Mouse (Mus musculus): Measurements from ENCODE around the gene Tmem108. TPM values are rescaled to one million over a fixed set of nuclear protein-coding genes. Genes with fewer than 3 reads are reported as not detected.
A peak's percentile ranks its signal among the peaks of the same experiment; 100 is the strongest.
"Not testable (repeated sequence)": the region's sequence is repeated elsewhere in the genome, so short reads cannot be mapped to it uniquely, and the experiment has no call there.

Tmem108 gene
- polyA plus RNA-seq, 1 experiment from 2014 or later, result 38.0 TPM

DNA sequence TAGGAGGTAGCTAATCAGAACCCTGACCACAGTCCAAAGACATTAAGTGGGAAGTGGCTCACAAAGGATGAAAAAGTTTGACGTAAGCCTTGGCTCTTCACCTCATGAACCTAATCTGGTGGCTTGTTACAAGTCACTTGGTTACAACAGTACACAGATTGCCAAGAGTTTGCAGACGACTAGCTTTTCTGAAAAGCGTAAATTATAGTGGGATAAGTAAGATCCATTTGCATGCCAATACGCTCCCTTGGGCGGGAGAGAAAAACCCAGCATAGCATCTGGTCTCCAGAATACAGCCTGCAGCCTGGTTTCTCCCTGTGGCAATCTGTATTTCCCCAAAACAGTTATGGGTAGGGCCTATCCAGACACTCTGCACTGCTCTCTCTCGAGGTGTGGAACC lies 74.5 kb downstream of the Tmem108 start:
- no peak overlapping the region for H3K27ac ChIP-seq (ENCODE audit: low read depth, low read length)

GRCm38 (mm10) chr9:103681741-103682330 lies 79.8 kb downstream of the Tmem108 start:
- 75% methylated on average over 4 of the region's 4 CpGs for WGBS

More for the DNA sequence above, 74.5 kb downstream of the Tmem108 start:
- no peaks in the 10 kb centered on the region for H3K36me3 ChIP-seq (ENCODE audit: control insufficient read depth, insufficient read depth, low read length)
- H3K4me1 ChIP-seq (ENCODE audit: control insufficient read depth, insufficient read depth, low read length), result 0 out of 2 replicates have a peak, but pooled peaks cover 7% of the 10 kb centered on the region
- H3K4me3 ChIP-seq (ENCODE audit: low read depth, low read length), result no peak overlapping the region
- ATAC-seq (ENCODE audit: low read depth), result peak; percentile 71; the same call in 1 of the 2 replicates
- H3K4me2 ChIP-seq (ENCODE audit: low read depth, low read length), result no peak overlapping the region
- WGBS, result 36% methylated on average over 6 of the region's 6 CpGs
- H3K27me3 ChIP-seq (ENCODE audit: control insufficient read depth, insufficient read depth, low read length), result no peaks in the 10 kb centered on the region
- no peak overlapping the region for H3K9ac ChIP-seq (replicated peaks; ENCODE audit: low read depth, low read length)
- no peaks in the 10 kb centered on the region for H3K9me3 ChIP-seq (ENCODE audit: control insufficient read depth, low read length)

DNA sequence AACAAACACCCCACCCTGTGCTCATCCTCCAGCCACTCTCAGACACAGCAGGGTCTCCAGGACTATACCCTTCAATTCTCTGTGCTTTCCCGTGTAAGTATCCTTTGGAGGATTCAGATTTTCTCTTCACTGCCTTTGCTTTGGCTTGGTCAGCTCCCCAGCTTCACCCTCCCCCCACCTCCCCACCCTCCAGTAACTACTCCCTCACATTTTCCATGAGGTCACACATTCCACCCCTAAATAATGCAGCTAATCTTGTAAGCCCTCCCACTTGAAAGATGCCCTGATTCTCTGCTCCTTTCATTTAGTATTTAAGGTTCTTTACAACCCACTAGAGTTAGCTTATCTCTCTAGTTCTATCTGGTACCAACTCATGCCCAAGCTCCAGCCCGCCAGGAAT lies 82.4 kb downstream of the Tmem108 start:
- Histone ChIP-seq H3K9me3 (ENCODE audit: control insufficient read depth, low read length) (no peaks in the 10 kb centered on the region), H3K27me3 (ENCODE audit: control insufficient read depth, insufficient read depth, low read length) (no peaks in the 10 kb centered on the region), H3K4me2 (ENCODE audit: low read depth, low read length) (no peak overlapping the region), H3K4me3 (ENCODE audit: low read depth, low read length) (no peak overlapping the region), H3K27ac (ENCODE audit: low read depth, low read length) (no peak overlapping the region), H3K36me3 (ENCODE audit: control insufficient read depth, insufficient read depth, low read length) (no peaks in the 10 kb centered on the region), H3K9ac (replicated peaks; ENCODE audit: low read depth, low read length) (no peak overlapping the region), H3K4me1 (ENCODE audit: control insufficient read depth, insufficient read depth, low read length) (no peaks in the 10 kb centered on the region; the same call in 1 of the 2 replicates)
- ATAC-seq (ENCODE audit: low read depth), result no peak
- WGBS, result 45% methylated on average over 2 of the region's 2 CpGs

More at GRCm38 (mm10) chr9:103681741-103682330, 79.8 kb downstream of the Tmem108 start:
- Histone ChIP-seq H3K9ac (replicated peaks; ENCODE audit: low read depth, low read length) (no peak overlapping the region), H3K36me3 (ENCODE audit: control insufficient read depth, insufficient read depth, low read length) (no peaks in the 10 kb centered on the region), H3K4me3 (ENCODE audit: low read depth, low read length) (no peak overlapping the region), H3K27ac (ENCODE audit: low read depth, low read length) (no peak overlapping the region), H3K9me3 (ENCODE audit: control insufficient read depth, low read length) (no peaks in the 10 kb centered on the region), H3K27me3 (ENCODE audit: control insufficient read depth, insufficient read depth, low read length) (no peaks in the 10 kb centered on the region), H3K4me2 (ENCODE audit: low read depth, low read length) (no peak overlapping the region), H3K4me1 (ENCODE audit: control insufficient read depth, insufficient read depth, low read length) (no peaks in the 10 kb centered on the region; the same call in 1 of the 2 replicates)
- no peak for ATAC-seq (ENCODE audit: low read depth)

DNA sequence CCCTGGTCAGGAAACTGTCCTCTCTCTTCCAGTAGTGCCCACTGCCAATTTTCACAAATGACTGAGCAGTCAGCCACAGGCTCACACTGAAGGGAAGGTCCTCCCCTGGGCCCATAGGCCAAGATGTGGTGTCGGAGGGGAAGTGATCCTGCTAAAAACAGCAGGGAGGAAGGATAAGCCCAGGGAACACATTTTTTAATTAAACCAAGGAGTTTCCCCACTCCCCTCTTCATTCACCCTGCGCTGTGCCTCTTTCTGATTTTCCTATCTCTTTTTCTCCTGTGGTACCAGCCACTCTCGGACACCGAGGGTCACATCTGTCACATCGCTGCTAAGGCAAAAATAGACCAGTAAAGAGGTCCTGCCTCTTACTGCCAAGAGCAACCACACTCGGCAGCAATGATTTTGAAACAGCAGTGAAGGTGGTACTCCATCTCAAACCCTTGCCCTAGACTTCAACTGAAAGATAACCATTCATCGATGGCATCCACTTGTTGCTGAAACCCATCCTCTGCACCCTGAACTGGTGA lies 83.0 kb downstream of the Tmem108 start:
- no peaks in the 10 kb centered on the region for H3K27me3 ChIP-seq (ENCODE audit: control insufficient read depth, insufficient read depth, low read length)
- H3K36me3 ChIP-seq (ENCODE audit: control insufficient read depth, insufficient read depth, low read length), result no peaks in the 10 kb centered on the region
- WGBS, result 61% methylated on average over 7 of the region's 7 CpGs
- H3K4me3 ChIP-seq (ENCODE audit: low read depth, low read length), result no peak overlapping the region
- no peak overlapping the region for H3K9ac ChIP-seq (replicated peaks; ENCODE audit: low read depth, low read length)
- ATAC-seq (ENCODE audit: low read depth), result no peak
- no peaks in the 10 kb centered on the region for H3K9me3 ChIP-seq (ENCODE audit: control insufficient read depth, low read length)
- no peak overlapping the region for H3K27ac ChIP-seq (ENCODE audit: low read depth, low read length)
- no peaks in the 10 kb centered on the region; the same call in 1 of the 2 replicates for H3K4me1 ChIP-seq (ENCODE audit: control insufficient read depth, insufficient read depth, low read length)
- H3K4me2 ChIP-seq (ENCODE audit: low read depth, low read length), result no peak overlapping the region

GRCm38 (mm10) chr9:103677811-103678210 lies 83.8 kb downstream of the Tmem108 start:
- Histone ChIP-seq H3K36me3 (ENCODE audit: control insufficient read depth, insufficient read depth, low read length) (no peaks in the 10 kb centered on the region), H3K9ac (replicated peaks; ENCODE audit: low read depth, low read length) (no peak overlapping the region), H3K4me1 (ENCODE audit: control insufficient read depth, insufficient read depth, low read length) (no peaks in the 10 kb centered on the region; the same call in 1 of the 2 replicates), H3K4me2 (ENCODE audit: low read depth, low read length) (no peak overlapping the region), H3K9me3 (ENCODE audit: control insufficient read depth, low read length) (no peaks in the 10 kb centered on the region), H3K27ac (ENCODE audit: low read depth, low read length) (no peak overlapping the region), H3K27me3 (ENCODE audit: control insufficient read depth, insufficient read depth, low read length) (no peaks in the 10 kb centered on the region), H3K4me3 (ENCODE audit: low read depth, low read length) (no peak overlapping the region)
- WGBS, result 72% methylated on average over 5 of the region's 5 CpGs
- ATAC-seq (ENCODE audit: low read depth), result no peak

DNA sequence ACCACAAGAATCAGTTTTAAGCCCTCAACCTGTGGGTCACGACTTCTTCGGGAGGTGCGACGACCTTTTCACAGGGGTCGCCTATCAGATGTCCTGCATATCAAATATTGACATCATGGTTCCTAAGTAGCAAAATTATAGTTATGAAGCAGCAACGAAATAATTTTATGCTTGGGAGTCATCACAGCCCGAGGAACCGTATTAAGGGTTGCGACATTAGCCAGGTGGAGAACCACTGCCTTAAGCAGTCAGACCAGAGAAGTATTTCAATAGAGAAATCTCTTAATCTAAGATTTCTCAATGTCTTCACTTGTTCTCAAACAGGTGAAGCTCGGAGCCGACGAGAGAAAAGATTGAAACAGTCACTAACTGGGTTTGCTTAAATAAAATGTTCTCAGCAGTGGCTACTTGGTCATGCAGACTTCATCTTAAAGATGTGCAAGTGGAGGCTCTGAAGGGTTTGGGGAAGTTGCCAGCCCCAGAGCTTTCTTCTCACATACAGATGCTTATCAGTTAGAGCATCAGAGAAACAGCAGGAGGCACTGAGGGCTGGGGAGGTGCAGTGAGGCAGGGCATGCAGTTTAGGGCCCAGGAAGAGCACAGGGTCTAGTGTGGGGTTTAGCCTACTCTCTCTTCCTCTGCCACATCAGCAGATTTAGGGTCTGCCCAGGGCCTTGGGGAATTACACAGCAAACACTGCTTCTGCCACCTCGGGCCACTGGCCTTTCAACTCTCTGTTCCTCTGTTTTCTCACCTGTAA lies 85.7 kb downstream of the Tmem108 start:
- 89% methylated on average over 13 of the region's 13 CpGs for WGBS
- Histone ChIP-seq H3K4me3 (ENCODE audit: low read depth, low read length) (no peak overlapping the region), H3K36me3 (ENCODE audit: control insufficient read depth, insufficient read depth, low read length) (no peaks in the 10 kb centered on the region), H3K9ac (replicated peaks; ENCODE audit: low read depth, low read length) (no peak overlapping the region), H3K27me3 (ENCODE audit: control insufficient read depth, insufficient read depth, low read length) (no peaks in the 10 kb centered on the region), H3K4me2 (ENCODE audit: low read depth, low read length) (no peak overlapping the region), H3K27ac (ENCODE audit: low read depth, low read length) (no peak overlapping the region), H3K9me3 (ENCODE audit: control insufficient read depth, low read length) (no peaks in the 10 kb centered on the region), H3K4me1 (ENCODE audit: control insufficient read depth, insufficient read depth, low read length) (no peaks in the 10 kb centered on the region; the same call in 1 of the 2 replicates)
- no peak for ATAC-seq (ENCODE audit: low read depth)

GRCm38 (mm10) chr9:103672881-103673280 lies 88.8 kb downstream of the Tmem108 start:
- Histone ChIP-seq H3K4me2 (ENCODE audit: low read depth, low read length) (no peak overlapping the region), H3K9me3 (ENCODE audit: control insufficient read depth, low read length) (no peaks in the 10 kb centered on the region), H3K9ac (replicated peaks; ENCODE audit: low read depth, low read length) (no peak overlapping the region), H3K36me3 (ENCODE audit: control insufficient read depth, insufficient read depth, low read length) (no peaks in the 10 kb centered on the region), H3K4me3 (ENCODE audit: low read depth, low read length) (no peak overlapping the region), H3K27me3 (ENCODE audit: control insufficient read depth, insufficient read depth, low read length) (no peaks in the 10 kb centered on the region), H3K4me1 (ENCODE audit: control insufficient read depth, insufficient read depth, low read length) (no peaks in the 10 kb centered on the region), H3K27ac (ENCODE audit: low read depth, low read length) (no peak overlapping the region)
- no peak for ATAC-seq (ENCODE audit: low read depth)
- WGBS, result 92% methylated on average over 4 of the region's 4 CpGs

DNA sequence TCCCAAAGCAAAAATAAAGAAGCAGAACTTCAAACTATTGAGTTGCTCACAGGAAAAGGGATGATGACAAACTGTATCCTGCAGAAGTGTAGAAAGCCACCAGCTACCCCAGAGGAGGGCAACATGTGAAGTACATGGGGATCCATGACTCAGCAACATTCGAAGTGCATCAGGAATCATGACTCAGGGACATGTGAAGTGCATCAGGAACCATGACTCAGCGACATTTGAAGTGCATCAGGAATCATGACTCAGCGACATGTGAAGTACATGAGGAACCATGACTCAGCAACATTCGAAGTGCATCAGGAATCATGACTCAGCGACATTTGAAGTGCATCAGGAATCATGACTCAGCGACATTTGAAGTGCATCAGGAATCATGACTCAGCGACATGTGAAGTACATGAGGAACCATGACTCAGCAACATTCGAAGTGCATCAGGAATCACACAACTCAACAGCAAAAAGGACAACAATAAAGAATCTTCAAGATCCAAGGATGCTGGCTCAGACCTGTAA lies 91.0 kb downstream of the Tmem108 start:
- ATAC-seq (ENCODE audit: low read depth), result not testable (repeated sequence)

DNA sequence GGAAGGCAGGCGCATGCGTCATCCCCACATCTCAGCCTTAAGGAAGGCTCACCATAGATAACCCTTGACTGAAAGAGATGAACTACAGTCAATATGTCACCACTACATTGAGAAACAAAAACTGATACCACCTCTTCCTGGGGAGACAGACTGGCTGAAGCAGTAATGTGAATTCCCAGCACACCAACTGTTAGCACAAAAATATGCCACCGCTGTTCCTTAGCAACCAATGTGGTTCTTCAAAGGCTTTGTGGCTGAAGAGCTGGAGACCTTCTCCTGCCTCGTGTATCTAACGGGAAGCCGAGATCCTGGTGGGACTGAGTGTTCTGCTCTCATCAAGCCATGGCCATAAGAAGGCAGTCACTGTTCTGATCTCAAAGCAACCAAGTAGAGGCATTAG lies 92.8 kb downstream of the Tmem108 start:
- Histone ChIP-seq H3K9ac (replicated peaks; ENCODE audit: low read depth, low read length) (no peak overlapping the region), H3K4me3 (ENCODE audit: low read depth, low read length) (no peak overlapping the region), H3K4me1 (ENCODE audit: control insufficient read depth, insufficient read depth, low read length) (peaks cover 8% of the 10 kb centered on the region), H3K27me3 (ENCODE audit: control insufficient read depth, insufficient read depth, low read length) (no peaks in the 10 kb centered on the region), H3K9me3 (ENCODE audit: control insufficient read depth, low read length) (no peaks in the 10 kb centered on the region), H3K4me2 (ENCODE audit: low read depth, low read length) (no peak overlapping the region), H3K36me3 (ENCODE audit: control insufficient read depth, insufficient read depth, low read length) (no peaks in the 10 kb centered on the region), H3K27ac (ENCODE audit: low read depth, low read length) (no peak overlapping the region)
- ATAC-seq (ENCODE audit: low read depth), result no peak
- 81% methylated on average over 6 of the region's 6 CpGs for WGBS

More for the DNA sequence above, 91.0 kb downstream of the Tmem108 start:
- H3K4me3 ChIP-seq (ENCODE audit: low read depth, low read length); H3K27me3 ChIP-seq (ENCODE audit: control insufficient read depth, insufficient read depth, low read length); H3K27ac ChIP-seq (ENCODE audit: low read depth, low read length); H3K4me2 ChIP-seq (ENCODE audit: low read depth, low read length); H3K9me3 ChIP-seq (ENCODE audit: control insufficient read depth, low read length); H3K9ac ChIP-seq (replicated peaks; ENCODE audit: low read depth, low read length); H3K36me3 ChIP-seq (ENCODE audit: control insufficient read depth, insufficient read depth, low read length); H3K4me1 ChIP-seq (ENCODE audit: control insufficient read depth, insufficient read depth, low read length): not testable (repeated sequence)
- WGBS, result 96% methylated on average over 8 of the region's 8 CpGs
